Mouse (Mus musculus) erythroblast, embryonic 14.5 days (primary cell): ENCODE measurements at regions not wholly inside any gene's neighbourhood (a gene's known extent, or its start where the extent isn't known, plus 50 kb on each side); places are given as distances from the start of the nearest gene placed in this dataset.

Source experiments
- GATA1 ChIP-seq: IDR thresholded peaks from 2 replicates; pipeline ENCODE4 v1.6.1; 2012; ENCODE audit warnings: low read length, inconsistent platforms, mixed read lengths
- TAL1 ChIP-seq: IDR thresholded peaks from 3 replicates; pipeline ENCODE4 v1.6.1; 2012; ENCODE audit warnings: low read length, inconsistent platforms, mixed read lengths

- TF ChIP-seq TAL1 (peak; percentile 33; the same call in 1 of the 3 replicates), GATA1 (no peak)
These were observed 76.6 kb upstream of the Srd5a3 start for GRCm38 (mm10) chr5:76063473-76063872.
